Mouse (Mus musculus) embryo, embryonic 10 days (tissue): Measurements from ENCODE around the gene A930009A15Rik.
A peak's percentile ranks its signal among the peaks of the same experiment; 100 is the strongest.

Experiments used
- DNase-seq: peaks from one replicate; pipeline ENCODE4 v3.0.0-alpha.2; 2015; ENCODE audit warnings: low spot score

The A930009A15Rik gene

DNA sequence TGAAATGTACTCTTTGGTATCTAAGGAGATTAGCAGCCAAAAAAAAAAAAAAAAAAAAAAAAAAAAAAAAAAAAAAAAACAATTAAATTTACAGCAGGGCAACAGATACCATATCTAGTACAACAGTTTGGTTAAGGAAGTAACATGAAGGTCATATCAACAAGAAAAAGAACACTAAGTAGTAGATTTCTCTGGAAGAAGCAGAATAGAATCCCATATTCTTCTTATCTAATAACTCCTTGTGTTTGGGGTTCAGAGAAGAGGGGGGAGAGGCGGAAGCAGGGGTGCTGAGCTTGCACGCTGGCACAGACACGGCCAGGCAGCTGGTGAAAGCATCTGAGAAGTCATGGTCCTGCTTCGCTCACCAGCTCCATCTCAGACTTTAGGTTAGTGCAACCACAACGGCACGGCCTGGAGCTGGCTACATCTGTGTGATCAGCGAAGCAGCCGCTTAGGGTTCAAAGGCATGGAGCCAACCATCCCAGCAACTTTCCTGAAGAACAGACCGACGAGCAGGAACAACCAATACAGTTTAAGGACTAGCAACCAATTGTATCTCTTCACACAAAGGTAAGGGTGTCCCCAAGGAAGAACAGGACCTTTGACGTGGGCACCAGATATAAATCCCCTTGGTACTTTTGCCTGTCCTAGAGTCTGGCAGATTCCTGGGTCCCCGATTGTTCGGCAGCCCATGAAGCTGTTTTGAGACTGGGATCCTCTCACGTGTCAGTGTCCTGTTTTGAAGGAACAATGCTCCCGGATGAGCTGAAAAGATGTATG lies at the start of gene A930009A15Rik:
Gene A930009A15Rik, plus strand, starts transcription at position 275 of the 780 bp plus-strand sequence.
- no peak for DNase-seq

DNA sequence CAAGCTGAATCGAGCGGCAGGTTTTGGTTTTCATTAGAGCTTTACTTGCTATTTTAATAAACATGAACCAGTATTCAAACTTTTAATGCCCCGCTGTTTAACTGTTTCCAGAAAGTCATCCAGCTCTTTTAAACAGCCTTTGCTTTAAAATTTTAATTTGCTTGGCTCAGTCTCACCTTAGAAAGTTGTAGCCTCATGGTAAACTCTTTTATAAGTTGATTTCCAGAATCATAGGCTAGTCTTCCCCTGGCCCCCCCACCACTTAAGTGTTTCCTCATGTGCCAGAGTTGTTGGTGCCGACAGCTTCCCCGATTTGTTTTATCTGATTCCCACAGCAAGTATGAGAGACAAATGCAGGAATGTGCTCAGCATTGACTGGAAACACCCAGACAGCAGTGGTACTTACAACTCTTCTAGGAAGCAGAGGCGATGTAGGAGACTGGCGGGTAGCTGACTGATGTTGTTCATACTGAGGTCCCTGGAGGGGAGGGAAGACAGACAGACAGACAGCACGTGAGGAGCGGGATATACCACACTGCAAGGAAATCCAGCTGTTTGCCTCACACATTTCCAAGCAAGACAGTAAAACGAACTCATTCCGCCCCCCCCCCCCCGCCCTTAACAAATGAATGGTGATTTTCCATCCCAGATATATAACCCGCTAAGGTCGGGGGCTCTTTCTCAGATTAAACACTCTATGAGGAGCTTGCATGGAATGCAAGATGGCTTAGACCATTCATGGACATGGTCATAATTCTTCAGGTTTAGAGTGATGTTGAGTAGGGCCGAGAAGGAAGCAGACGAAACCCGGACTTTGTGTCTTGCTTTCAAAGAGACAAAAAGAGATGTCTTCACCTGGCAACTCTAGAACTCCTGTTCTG lies 49.3 kb upstream of the A930009A15Rik start:
- peak; percentile 50 for DNase-seq

DNA sequence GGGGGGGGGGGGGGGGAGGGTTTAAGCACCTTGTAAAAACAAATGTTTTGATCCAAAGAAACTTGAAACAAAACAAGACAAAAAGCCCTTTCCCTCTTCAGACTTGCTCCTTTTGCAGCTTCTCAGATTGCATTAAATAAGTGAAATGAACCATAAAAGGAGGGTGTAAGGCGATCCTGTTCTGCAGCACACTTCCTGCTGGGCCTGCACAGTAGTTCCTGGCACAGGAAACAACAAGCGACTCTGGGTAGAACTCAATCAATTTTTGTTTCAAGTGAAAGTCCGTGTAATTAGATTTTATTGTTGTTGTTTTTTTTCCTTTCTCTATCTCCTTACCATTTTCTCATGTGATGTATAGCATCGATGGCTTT lies 48.7 kb upstream of the A930009A15Rik start:
- DNase-seq = peak; percentile 52

DNA sequence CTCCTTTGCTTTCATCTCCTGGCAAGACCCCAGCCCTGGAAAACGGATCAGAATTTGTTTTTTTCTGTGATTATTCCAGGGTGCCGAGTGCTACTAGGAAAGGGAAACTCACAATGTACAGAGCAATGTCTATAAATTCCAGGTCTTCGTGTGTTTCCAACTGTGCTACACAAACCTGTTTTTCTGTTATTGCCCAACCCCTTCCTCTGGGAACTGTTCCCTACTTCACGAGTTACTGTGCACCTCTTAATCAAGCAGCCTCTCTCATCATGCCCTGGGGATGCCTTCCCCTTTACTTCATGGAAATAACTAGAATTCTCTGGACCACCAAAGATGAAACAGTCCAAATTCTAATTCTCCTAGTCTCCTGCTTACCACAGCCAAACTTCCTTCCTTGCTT lies 40.9 kb upstream of the A930009A15Rik start:
- DNase-seq = no peak

DNA sequence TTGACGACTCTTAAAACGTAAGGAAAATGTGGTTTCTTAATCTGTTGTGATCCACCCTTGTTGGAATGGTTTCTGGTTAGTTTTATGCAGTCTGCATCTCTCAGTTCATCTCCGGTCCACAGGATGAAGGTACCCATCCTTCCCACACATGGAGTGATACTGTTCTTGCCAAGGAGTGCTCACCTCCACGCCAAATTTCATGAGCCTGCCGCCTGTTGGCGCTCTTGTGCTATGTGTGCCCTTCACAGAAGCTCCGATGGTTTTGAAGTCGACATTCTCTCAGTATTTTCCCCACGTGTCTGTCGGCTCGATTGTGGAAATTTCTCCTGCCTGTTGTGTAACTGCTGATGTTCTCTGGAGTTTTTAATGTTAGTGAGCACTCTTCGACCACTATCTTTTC lies 40.0 kb upstream of the A930009A15Rik start:
- DNase-seq = no peak

DNA sequence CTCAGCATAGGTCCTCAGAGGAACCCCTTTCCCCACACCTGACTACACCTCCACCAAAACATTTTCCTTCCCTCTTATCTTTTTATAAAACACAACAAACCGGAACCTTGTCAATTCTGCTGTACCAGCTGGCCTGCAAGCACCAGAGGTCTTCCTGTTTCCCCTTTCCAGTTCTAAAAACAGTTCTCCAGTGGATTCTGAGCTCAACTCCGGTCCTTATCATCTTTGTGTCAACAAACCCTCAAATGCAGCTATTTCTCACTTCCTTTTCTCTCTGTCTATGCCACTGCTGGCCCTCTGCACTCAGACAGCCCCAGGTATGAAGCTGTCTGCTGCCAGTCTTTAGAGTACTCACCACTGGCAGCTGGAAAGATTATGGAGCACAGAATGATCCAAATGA lies 39.0 kb upstream of the A930009A15Rik start:
- no peak for DNase-seq

DNA sequence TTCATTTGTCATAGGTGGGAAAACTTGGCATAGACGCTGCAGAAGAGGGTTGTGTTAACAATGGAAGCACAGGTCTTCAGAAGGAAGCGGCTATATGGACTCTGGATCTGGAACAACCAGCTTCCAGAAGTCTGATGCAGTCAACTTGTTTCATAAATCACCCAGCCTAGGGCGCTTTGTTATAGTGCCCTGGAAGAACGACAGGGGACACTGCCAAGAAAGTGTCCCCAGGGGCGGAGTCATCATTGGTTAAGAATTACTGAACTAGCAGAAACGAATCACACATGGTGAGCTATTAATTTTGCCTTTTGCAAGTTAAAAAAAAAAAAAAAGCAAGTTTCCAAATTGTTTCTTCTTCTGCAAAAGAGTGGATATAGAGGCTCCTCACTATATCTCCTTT lies 26.9 kb upstream of the A930009A15Rik start:
- no peak for DNase-seq

DNA sequence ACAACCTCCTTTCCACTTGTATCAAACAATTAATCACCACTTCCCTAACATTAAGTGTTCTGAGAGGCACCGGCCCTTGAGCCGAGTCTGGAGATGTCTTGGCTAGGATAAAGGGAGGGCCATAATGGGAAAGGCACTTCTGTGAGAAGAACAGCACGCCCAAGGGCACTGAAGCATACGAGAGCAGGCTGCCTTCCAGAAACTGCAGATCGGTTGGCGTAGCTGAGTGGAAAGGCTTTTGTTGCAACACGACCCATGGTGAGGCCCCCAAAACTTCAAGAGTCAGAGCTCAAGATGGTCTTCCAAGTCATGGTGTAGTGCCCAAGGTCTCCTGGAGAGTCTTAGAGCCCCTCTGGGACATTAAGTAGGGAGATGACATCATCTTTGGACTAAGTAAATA lies 19.5 kb upstream of the A930009A15Rik start:
- no peak for DNase-seq

DNA sequence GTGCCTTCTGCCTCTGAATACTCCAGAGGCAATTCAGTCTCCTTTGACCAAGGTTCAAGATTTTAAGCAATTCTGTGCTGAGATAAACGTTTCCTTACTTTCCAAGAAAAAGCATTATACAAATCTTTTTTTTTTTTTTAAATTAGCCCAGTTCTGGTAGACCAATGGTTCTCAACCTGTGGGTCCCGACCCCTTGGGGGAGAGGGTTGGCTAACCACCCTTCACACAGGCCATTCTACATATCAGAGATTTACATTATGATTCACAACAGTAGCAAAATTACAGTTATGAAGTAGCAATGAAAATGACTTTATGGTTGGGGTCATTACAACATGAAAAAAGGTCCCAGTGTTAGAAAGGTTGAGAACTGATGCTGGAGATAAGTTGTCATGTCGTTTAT lies 18.7 kb upstream of the A930009A15Rik start:
- no peak for DNase-seq

DNA sequence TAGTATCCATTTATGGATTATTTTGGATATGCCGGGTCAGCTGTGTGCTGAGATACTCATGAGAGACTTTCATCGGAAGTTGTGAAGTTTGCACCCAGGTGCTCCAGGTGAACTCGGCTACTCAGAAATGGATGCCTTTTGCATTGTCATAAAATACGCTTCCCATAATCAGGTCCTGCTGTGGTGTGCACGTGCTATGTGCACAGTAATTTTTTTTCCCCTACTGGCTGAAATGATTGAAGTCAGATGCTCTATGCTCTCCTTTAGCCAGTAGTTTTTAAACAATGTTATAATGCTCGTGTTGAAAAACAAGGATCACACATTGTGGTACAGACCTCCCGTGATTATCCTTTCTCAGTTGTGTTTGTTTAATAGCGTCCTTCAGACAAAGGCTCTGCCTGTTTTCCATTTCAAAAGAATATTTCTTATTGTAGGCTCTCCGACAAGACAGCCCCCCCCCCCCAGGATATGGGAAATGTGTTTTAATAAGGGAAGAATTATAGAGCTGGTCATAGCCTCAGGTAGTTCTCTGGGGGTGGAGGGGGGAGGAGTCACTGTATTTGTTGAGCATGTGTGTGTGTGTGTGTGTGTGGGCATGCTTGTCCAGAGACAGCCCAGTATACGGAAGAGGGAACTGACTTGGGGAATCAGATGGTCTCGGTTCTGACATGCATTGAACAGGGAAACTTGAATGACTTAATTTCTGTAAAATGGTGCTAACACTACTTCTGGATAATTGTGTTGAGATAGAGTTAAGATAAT lies 16.3 kb upstream of the A930009A15Rik start:
- DNase-seq = no peak

DNA sequence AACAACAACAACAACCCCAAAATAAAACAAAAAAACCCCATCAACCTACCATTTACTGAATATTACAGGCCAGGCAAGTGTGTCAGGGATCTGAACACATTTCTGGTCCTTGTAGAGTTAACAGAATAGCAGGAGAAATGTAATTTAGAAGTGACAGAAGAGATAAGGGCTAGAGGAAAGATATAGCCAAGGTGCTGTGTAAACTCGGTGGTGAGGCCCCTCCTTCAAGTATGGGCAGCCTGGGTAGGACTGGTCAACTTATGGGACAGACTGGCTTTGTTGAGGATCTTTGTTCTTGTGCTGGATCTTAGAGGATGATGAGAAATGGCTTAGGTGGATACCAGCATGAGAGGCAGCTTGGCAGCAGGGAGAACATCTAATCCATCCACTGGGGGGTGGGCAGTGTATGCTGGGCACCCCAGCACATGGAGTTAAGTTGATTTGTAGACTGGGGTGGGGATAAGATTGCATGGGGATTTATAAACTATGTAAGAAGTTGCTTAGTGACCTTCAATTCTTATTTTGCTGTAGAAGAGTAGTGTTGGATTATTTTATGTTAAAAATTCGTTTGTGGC lies 14.5 kb upstream of the A930009A15Rik start:
- no peak for DNase-seq

DNA sequence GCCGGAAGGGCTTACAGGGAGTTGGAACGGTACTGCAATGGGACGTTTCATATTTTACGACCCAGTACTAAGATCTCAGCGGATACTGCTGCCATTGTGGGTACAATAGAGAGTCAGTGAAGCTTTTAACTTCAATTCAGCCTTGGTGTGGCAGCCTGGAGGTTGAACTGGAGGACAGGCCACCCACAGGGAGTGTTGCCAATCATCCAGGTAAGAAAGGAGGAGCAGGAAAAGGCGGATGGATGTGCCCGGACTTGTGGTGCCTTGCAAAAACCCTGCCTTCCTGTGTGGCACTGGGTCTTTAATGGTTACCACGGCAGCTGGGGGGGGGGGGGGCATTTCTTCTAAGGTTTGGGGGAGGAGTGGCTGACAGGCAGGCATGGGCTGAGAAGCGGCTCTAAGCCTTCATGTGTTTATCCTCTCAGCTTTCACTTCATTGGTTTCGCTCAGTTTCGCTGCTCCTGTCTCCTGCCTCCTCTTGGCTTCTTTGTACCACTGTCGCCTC lies 13.0 kb upstream of the A930009A15Rik start:
- peak; percentile 49 for DNase-seq

DNA sequence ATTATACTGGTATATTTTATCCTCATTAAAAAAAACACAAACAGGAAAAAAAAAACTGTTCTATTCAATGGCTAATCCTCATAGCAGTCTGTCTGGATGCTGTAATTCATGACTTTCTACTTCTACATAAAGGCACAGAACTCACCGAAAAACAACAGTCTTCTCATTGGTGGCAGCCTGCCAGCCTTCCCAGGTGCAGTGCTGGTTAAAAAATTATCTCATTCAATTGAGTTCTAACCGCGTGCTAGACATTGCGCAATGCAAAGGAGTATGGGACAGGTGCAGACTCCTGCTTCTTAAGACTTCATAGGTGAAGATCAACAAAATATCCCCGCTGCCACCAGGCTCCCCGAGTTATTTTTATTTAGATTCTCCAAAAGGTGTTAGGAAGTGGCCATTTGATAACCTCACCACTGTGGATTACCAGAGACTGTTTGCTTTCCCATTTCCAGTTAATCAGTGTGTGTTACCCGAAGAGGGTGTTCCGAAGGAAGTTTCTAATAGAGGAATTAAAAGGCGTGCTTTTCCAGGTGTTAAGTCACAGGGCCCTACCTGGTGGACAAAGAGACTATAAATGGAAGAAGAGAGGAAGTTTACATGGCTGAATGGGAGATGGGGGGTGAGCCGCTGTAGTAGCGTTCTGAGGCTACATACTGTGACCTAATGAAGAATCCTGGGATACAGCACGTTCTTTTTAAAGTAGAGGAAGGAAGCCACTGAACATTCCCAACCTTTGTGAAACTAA lies 8.5 kb upstream of the A930009A15Rik start:
- DNase-seq = no peak

DNA sequence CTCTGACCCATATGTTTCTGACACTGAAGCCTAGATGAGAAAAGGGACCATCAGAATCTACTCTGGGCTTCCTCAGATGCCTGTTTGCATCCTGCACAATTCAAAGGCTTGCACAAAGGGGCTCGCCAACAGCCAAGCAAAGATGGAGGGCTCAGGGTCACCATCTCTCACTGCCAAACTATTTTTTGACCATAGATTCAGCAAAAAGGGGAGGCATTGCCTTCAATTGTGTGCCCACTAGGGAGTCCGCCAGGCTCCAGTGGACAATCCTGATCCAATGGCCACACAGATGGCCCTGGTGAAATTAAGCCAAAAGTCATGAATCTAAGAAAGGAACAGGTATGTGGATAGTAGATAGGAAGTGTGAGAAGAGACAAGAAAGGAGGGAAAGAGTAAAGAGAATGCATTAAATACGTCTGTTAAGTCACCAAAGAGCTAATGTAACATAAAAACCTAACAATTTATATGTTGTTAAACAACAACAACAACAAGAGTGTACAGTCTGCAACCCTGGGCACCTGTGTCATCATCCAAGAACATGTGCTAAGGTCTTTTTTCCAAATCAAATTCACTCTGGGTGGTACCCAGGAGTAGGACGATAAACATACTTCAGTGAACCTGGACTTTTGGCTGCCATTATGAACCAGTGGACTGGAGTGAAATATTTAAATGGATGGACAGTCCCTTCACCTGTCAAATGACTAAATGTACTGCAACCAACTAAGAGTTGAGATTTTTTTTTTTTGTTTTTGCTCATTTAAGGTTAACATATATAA lies 6.7 kb upstream of the A930009A15Rik start:
- DNase-seq = no peak

DNA sequence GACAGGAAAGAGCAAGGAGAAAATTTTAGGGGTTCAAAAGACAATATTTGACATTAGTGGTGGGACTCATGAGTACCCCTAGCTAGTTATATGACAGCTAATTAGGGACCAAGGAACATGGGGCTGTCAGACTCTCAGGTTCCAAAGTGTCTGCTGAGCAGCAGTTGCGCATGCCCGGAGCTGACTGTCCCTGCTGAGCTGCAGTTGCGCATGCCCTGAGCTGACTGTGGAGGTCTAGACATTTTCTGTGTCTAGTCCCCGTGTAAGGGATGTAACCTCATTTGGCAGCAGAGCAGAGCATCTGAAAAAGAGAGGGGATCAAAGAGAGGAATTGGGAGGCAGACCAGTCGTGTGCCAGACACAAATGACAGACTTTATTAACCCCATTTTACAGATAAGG lies 5.8 kb upstream of the A930009A15Rik start:
- DNase-seq = no peak

DNA sequence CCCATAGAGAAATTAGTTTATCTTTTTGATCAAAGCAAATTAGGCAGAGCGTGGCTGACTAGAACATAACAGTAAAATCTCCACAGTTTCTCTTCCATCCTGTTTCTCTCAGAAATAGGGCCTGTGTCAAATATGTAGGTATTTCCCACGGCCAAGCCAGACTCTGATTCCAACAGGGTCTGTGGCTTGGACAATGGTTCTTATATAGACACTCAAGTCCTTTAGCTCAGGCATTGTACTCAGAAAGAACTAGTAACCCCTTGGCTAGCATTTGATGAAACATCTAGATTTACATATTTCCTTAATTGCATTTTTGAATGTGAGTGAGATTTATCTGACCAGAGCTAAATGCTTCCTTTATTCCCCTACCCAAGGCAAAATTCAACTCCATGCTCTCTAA lies 791 bp downstream of the A930009A15Rik start:
- no peak for DNase-seq

DNA sequence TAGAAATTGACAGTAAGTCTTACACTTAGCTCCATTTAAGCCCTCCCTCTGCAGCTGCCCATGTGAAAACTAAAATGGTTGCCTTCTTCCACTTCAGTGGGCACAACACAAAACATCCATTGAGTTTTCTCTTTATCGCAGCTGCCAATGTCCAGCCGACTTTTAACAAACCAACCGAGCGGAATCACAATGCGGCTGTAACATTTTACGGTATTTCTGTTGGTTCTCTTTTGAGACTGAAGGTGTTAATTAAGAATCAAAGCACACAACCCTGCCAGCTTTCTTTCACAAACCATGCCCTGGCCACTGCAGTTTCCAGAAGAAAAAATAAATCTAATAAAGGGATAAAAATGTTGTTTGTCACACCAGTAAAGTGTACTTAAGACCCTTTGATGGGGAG lies 1.5 kb downstream of the A930009A15Rik start:
- DNase-seq = peak; percentile 77

DNA sequence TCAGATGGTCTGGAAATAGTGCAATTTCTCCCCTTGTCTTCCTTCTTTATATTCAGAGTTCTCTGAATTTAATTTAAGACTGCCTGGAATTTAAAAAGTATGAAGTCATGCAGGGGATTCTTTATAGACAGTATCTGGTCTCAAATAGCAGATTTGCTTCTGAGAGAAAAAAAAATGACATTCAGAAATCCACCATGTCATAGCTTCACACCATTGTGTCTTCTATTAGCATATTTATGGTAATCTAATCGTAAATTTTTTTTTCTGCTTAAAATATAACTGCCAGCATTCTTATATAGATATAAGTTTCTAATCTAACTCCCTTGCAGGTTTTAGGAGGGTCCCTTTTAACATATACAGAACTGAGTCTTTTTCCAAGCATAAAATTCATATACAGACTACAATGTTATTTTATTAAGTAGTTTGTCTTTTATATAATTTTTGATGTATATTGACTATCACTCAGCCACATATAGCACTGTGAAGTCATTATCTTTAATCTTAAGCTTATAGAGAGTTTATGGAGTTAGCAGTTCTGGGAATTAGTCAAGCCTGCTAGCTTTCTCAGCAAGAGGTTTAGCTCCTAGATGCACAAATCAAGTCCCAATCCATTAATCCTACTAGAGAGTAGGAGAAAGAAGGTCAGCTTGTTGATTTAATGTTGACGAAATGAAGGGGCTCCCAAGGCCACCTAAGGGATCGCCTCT lies 2.1 kb downstream of the A930009A15Rik start:
- DNase-seq = no peak

DNA sequence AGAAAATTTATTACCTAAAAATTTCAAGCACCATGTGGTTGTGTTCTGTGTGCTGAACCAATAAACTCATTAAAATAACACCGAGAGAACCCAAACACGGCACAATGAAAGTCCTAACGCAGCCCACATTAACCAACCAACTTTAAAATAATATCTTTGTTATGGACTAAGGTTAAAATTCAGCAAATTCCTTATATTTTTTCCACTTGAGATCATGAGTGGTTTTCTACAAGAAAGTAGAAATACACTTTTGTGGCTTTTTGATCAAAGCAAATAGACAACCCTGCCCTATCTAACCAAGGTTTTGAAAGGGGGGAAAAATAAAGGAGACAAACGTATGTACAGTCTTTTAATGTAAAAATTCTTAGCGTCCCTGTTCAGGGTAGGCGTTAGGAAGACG lies 9.3 kb downstream of the A930009A15Rik start:
- no peak for DNase-seq

DNA sequence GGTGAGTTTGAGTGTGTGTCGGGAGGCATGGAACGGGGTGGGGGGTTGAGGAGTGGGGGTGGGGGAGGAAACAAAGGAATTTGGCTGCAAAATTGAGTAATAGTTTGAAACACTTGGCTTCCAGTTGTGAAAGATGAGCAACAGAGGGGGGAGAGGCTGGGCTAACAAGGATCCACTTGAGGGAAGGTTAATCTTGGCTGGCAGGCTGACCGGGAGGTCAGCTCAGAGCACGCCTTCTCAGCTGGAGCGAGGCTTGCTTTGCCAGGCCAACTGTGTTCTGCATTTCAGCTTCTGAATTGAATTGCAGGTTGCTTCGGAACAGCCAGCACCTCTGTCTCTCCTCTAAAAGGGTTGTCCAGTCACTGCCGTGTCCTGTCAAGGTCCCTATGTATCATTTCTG lies 9.7 kb downstream of the A930009A15Rik start:
- DNase-seq = peak; percentile 81
